Mouse (Mus musculus) olfactory bulb, adult 2 months (tissue): ENCODE measurements around the gene Uvssa. TPM values are rescaled to one million over a fixed set of nuclear protein-coding genes. Genes with fewer than 3 reads are reported as not detected.

ENCODE experiments used
- H3K27ac ChIP-seq: fragments of 200-500 bp; 2 replicates; pipeline ENCODE4 v1.5.1; 2012; ENCODE audit warnings: low read depth, low read length; ENCODE audit not compliant: insufficient read depth
- H3K4me1 ChIP-seq: fragments of 200-500 bp; 2 replicates; pipeline ENCODE4 v1.6.1; 2012; ENCODE audit warnings: low read length; ENCODE audit not compliant: control insufficient read depth, insufficient read depth
- H3K4me3 ChIP-seq: fragments of 200-500 bp; 2 replicates; pipeline ENCODE4 v1.5.1; 2012; ENCODE audit warnings: mild to moderate bottlenecking, low read depth, low read length, moderate library complexity; ENCODE audit not compliant: insufficient read depth
- CTCF ChIP-seq: fragments of 200-500 bp; IDR thresholded peaks from 2 replicates; pipeline ENCODE4 v1.5.1; 2012; ENCODE audit warnings: low read depth, mild to moderate bottlenecking, low read length, moderate library complexity; ENCODE audit not compliant: insufficient read depth
- POLR2A ChIP-seq: fragments of 200-500 bp; IDR thresholded peaks from 2 replicates; pipeline ENCODE4 v1.6.1; 2012; ENCODE audit warnings: mild to moderate bottlenecking, low read depth, low read length, moderate library complexity; ENCODE audit not compliant: insufficient read depth
- WGBS: fragments of 180-500 bp; shearing (Covaris S2); methylation state at CpG from one replicate; pipeline ENCODE4 v1.1.7; 2018; 5-methylcytosine and 5-hydroxymethylcytosine counted together
- polyA plus RNA-seq: library from polyadenylated mRNA; stranded (reverse); fragments of >200 nt; gene quantifications from 2 replicates; pipeline ENCODE4 v1.2.4, GENCODE M21; 2012; ENCODE audit warnings: low replicate concordance; ENCODE audit not compliant: missing spikeins, insufficient read depth, insufficient read length

Gene Uvssa
- polyA plus RNA-seq, 1 experiment = not detected

GRCm38 (mm10) chr5:33434141-33434780 lies 55.9 kb downstream of the Uvssa start:
- under 1% methylated on average over 60 of the region's 60 CpGs for WGBS
- H3K4me3 ChIP-seq = peak overlapping the region; percentile 14; the same call in 1 of the 2 replicates
- TF ChIP-seq CTCF (no peak), POLR2A (no peak)

GRCm38 (mm10) chr5:33435151-33435550 lies 56.8 kb downstream of the Uvssa start:
- H3K4me1 ChIP-seq = peaks cover 24% of the 10 kb centered on the region
- H3K27ac ChIP-seq = no peak overlapping the region
- H3K4me3 ChIP-seq = no peak overlapping the region
- 2% methylated on average over 26 of the region's 26 CpGs for WGBS
- TF ChIP-seq POLR2A = no peak
- TF ChIP-seq CTCF = no peak

More at GRCm38 (mm10) chr5:33434141-33434780, 55.9 kb downstream of the Uvssa start:
- Histone ChIP-seq H3K4me1 (peaks cover 24% of the 10 kb centered on the region), H3K27ac (no peak overlapping the region)

GRCm38 (mm10) chr5:33435941-33436340 lies 57.6 kb downstream of the Uvssa start:
- TF ChIP-seq POLR2A (no peak), CTCF (no peak)
- H3K27ac ChIP-seq = no peak overlapping the region
- WGBS = 6% methylated on average over 4 of the region's 4 CpGs
- H3K4me1 ChIP-seq = peaks cover 24% of the 10 kb centered on the region
- H3K4me3 ChIP-seq = no peak overlapping the region

GRCm38 (mm10) chr5:33438214-33438613 lies 59.9 kb downstream of the Uvssa start:
- no peak for TF ChIP-seq CTCF
- no peak for TF ChIP-seq POLR2A
- Histone ChIP-seq H3K4me3 (no peak overlapping the region), H3K27ac (no peak overlapping the region), H3K4me1 (peaks cover 23% of the 10 kb centered on the region)
- 5% methylated on average over 23 of the region's 23 CpGs for WGBS

GRCm38 (mm10) chr5:33442927-33443710 lies 64.8 kb downstream of the Uvssa start:
- peaks cover 7% of the 10 kb centered on the region for H3K4me1 ChIP-seq
- H3K27ac ChIP-seq = no peak overlapping the region
- H3K4me3 ChIP-seq = peak overlapping the region; percentile 33
- TF ChIP-seq POLR2A (no peak), CTCF (peak; percentile 83)
- 6% methylated on average over 56 of the region's 56 CpGs for WGBS

GRCm38 (mm10) chr5:33443794-33444193 lies 65.4 kb downstream of the Uvssa start:
- no peak overlapping the region for H3K27ac ChIP-seq
- peaks cover 7% of the 10 kb centered on the region for H3K4me1 ChIP-seq
- H3K4me3 ChIP-seq = no peak overlapping the region
- no peak for TF ChIP-seq CTCF
- whole genome bisulfite sequencing = 68% methylated on average over 9 of the region's 9 CpGs

GRCm38 (mm10) chr5:33455737-33456136 lies 77.4 kb downstream of the Uvssa start:
- Histone ChIP-seq H3K4me3 (no peak overlapping the region), H3K27ac (no peak overlapping the region), H3K4me1 (peaks cover 8% of the 10 kb centered on the region)
- 54% methylated on average over 8 of the region's 8 CpGs for WGBS
- no peak for TF ChIP-seq CTCF
- TF ChIP-seq POLR2A = no peak

GRCm38 (mm10) chr5:33458132-33458622 lies 79.8 kb downstream of the Uvssa start:
- Histone ChIP-seq H3K4me3 (no peak overlapping the region), H3K4me1 (peaks cover 8% of the 10 kb centered on the region), H3K27ac (no peak overlapping the region)
- TF ChIP-seq POLR2A = no peak
- 57% methylated on average over 3 of the region's 3 CpGs for WGBS

GRCm38 (mm10) chr5:33459111-33459510 lies 80.8 kb downstream of the Uvssa start:
- peaks cover 8% of the 10 kb centered on the region for H3K4me1 ChIP-seq
- no peak for TF ChIP-seq POLR2A
- no peak for TF ChIP-seq CTCF
- no peak overlapping the region for H3K4me3 ChIP-seq
- 81% methylated on average over 2 of the region's 2 CpGs for WGBS
- no peak overlapping the region for H3K27ac ChIP-seq
